Mouse (Mus musculus): ENCODE measurements around the gene Mex3a.

DNA sequence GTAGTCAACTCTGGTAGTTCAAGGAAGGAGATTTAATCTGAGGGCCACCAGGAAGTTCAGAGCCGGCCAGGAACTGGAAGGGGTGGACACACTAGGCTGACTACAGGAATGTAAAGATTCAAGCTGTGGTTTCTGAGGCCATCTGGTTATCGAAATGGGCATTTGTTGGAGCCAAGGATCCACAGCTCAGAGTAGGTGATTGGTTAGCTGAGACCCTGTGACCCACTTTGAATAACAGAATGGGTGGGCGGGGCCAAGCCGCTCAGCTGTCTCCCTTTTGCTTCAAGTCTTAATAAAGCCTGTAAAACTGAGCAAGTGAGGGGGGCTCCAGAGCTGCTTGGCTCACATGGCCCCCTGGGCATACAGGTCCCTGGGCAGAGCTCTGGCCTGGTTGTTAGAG is 29.8 kb downstream of the Mex3a start:
- TF ChIP-seq CTCF (IDR thresholded peaks at IDR 0.05; ENCODE audit: insufficient read depth, low read length) (no peak), POLR2A (IDR thresholded peaks at IDR 0.05; ENCODE audit: borderline replicate concordance, extremely low read depth, low read depth, low read length) (no peak)

Measured in lung, adult 2 months (tissue).